Mouse (Mus musculus) G1E (cell line): ENCODE measurements around the gene Crygn.

ENCODE experiments used
- CTCF ChIP-seq: IDR thresholded peaks from 2 replicates; pipeline ENCODE4 v1.5.1; 2012; ENCODE audit warnings: low read depth, low read length, inconsistent platforms, mixed read lengths
- GATA1 ChIP-seq: IDR thresholded peaks from 2 replicates; pipeline ENCODE4 v1.6.1; 2012; ENCODE audit warnings: borderline replicate concordance, low read length, inconsistent platforms, mixed read lengths
- TAL1 ChIP-seq: conservative IDR thresholded peaks from 2 replicates; pipeline ENCODE4 v1.6.1; 2012; ENCODE audit warnings: low read depth, low read length, inconsistent platforms, mixed read lengths

GRCm38 (mm10) chr5:24725897-24726296 is 31.9 kb downstream of the Crygn start:
- TF ChIP-seq CTCF (no peak), TAL1 (no peak), GATA1 (no peak)
